Mouse (Mus musculus) hindbrain, embryonic 11.5 days (tissue): ENCODE results near the gene Ddt. TPM values are rescaled to one million over a fixed set of nuclear protein-coding genes. Genes with fewer than 3 reads are reported as not detected.

Source experiments
- ATAC-seq: fragments of 200-750 bp; cut with Nextera tagmentation; 2 replicates; pipeline ENCODE4 v1.8.0; 2017; ENCODE audit warnings: mild to moderate bottlenecking, moderate TSS enrichment, moderate library complexity; ENCODE audit not compliant: low FRiP score
- DNase-seq: peaks from one replicate; pipeline ENCODE4 v3.0.0-alpha.2; 2015; ENCODE audit warnings: low spot score
- H3K27ac ChIP-seq: fragments of 300-500 bp; sonication (generic); 2 replicates; pipeline ENCODE4 v1.5.1; 2014; ENCODE audit warnings: mild to moderate bottlenecking, low read depth, low read length
- H3K27me3 ChIP-seq: fragments of 300-500 bp; sonication (generic); 2 replicates; pipeline ENCODE4 v1.6.1; 2014; ENCODE audit warnings: mild to moderate bottlenecking, low read length, moderate library complexity, mixed read lengths; ENCODE audit not compliant: control insufficient read depth, insufficient read depth
- H3K36me3 ChIP-seq: fragments of 300-500 bp; sonication (generic); 2 replicates; pipeline ENCODE4 v1.6.1; 2014; ENCODE audit warnings: mild to moderate bottlenecking, low read length, moderate library complexity, mixed read lengths; ENCODE audit not compliant: control insufficient read depth, insufficient read depth
- H3K4me1 ChIP-seq: fragments of 300-500 bp; sonication (generic); replicated peaks from 2 replicates; pipeline ENCODE4 v1.6.1; 2014; ENCODE audit warnings: low read length, mixed read lengths; ENCODE audit not compliant: control insufficient read depth, insufficient read depth
- H3K4me2 ChIP-seq: fragments of 300-500 bp; sonication (generic); replicated peaks from 2 replicates; pipeline ENCODE4 v1.6.1; 2014; ENCODE audit warnings: mild to moderate bottlenecking, low read depth, low read length
- H3K4me3 ChIP-seq: fragments of 300-500 bp; sonication (generic); 2 replicates; pipeline ENCODE4 v1.5.1; 2014; ENCODE audit warnings: low read depth, low read length
- H3K9ac ChIP-seq: fragments of 300-500 bp; sonication (generic); 2 replicates; pipeline ENCODE4 v1.6.1; 2014; ENCODE audit warnings: low read depth, low read length
- H3K9me3 ChIP-seq: fragments of 300-500 bp; sonication (generic); 2 replicates; pipeline ENCODE4 v1.6.1; 2016; ENCODE audit warnings: low read length; ENCODE audit not compliant: control insufficient read depth
- WGBS: fragments of 180-500 bp; shearing (Covaris S2); extraction: QIAGEN DNeasy Blood & Tissue Kit; methylation state at CpG from one replicate; pipeline ENCODE4 v1.1.7; 2014; 5-methylcytosine and 5-hydroxymethylcytosine counted together
- polyA plus RNA-seq: library from polyadenylated mRNA; unstranded; fragments of >200 nt; fragmentation: Nextera tagmentation; extraction: Ambion mirVana; gene quantifications from 2 replicates; pipeline ENCODE4 v1.2.1, GENCODE M21; 2014

Gene Ddt
- polyA plus RNA-seq, 1 experiment from 2014 or later, result 91.7 TPM

DNA sequence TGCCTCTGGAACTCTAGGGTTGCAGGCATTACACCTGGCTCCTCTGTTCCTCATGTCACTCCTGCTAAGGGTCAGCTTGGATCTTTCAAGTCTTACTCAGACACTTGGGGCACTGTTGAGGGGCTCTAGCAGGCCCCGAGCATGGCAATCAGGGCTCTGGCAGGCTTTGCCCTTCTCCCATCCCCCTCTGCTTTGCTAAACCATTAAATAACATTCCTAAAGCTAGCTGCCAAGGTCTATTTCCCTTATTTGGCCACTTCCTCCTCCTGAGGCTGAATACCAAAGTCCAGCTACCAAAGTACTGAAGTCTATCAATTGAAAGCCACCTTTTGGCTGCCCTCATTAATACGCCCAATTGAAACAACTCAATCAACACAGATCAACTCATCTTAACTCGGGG is 21.7 kb upstream of the Ddt start:
- WGBS, result 40% methylated on average over 3 of the region's 3 CpGs
- ATAC-seq, result no peak

DNA sequence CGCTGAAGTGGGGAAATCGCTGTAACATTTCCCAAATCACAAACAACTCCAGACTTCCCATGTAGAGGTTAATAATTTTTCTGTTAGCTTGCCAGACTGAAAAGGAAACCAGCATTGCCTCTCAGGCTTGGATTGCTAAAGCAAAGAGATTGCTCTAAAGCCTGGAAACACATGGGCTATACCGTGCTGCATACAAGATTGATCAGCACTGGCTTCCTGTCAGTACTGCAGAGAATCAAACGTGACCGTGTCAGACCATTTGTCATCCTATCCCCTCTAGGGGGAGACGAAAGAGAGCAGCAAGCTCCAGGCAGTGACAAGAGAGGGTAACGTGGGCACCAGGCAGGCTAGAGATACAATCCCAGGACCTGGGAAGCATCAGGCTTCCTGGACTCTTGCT is 17.6 kb upstream of the Ddt start:
- no peak for DNase-seq
- Histone ChIP-seq H3K4me3 (no peak overlapping the region), H3K9me3 (no peaks in the 10 kb centered on the region), H3K4me1 (no peaks in the 10 kb centered on the region), H3K27ac (no peak overlapping the region), H3K9ac (no peak overlapping the region), H3K27me3 (no peaks in the 10 kb centered on the region), H3K4me2 (no peak overlapping the region), H3K36me3 (no peaks in the 10 kb centered on the region)
- no peak for ATAC-seq
- 22% methylated on average over 7 of the region's 7 CpGs for WGBS

More for the DNA sequence above, 21.7 kb upstream of the Ddt start:
- no peaks in the 10 kb centered on the region for H3K9me3 ChIP-seq
- no peak overlapping the region for H3K4me3 ChIP-seq
- no peak overlapping the region for H3K9ac ChIP-seq
- H3K27ac ChIP-seq, result no peak overlapping the region
- DNase-seq, result no peak
- H3K36me3 ChIP-seq, result no peaks in the 10 kb centered on the region
- peaks cover 4% of the 10 kb centered on the region for H3K4me1 ChIP-seq
- H3K27me3 ChIP-seq, result peaks cover 4% of the 10 kb centered on the region; the same call in 1 of the 2 replicates
- no peak overlapping the region for H3K4me2 ChIP-seq

- 92% methylated on average over 5 of the region's 5 CpGs for WGBS
- no peak for DNase-seq
Measured at GRCm38 (mm10) chr10:75789841-75790240, 16.6 kb upstream of the Ddt start.

GRCm38 (mm10) chr10:75789081-75789735 is 16.0 kb upstream of the Ddt start:
- H3K4me3 ChIP-seq, result no peak overlapping the region
- WGBS, result 81% methylated on average over 6 of the region's 6 CpGs
- H3K36me3 ChIP-seq, result no peaks in the 10 kb centered on the region
- no peak overlapping the region for H3K9ac ChIP-seq
- no peaks in the 10 kb centered on the region for H3K9me3 ChIP-seq
- no peak overlapping the region for H3K4me2 ChIP-seq
- no peak for DNase-seq
- no peak overlapping the region for H3K27ac ChIP-seq
- H3K27me3 ChIP-seq, result no peaks in the 10 kb centered on the region
- no peak for ATAC-seq
- no peaks in the 10 kb centered on the region for H3K4me1 ChIP-seq

More at GRCm38 (mm10) chr10:75789841-75790240, 16.6 kb upstream of the Ddt start:
- H3K27me3 ChIP-seq, result no peaks in the 10 kb centered on the region
- H3K4me3 ChIP-seq, result no peak overlapping the region
- H3K9me3 ChIP-seq, result no peaks in the 10 kb centered on the region
- H3K9ac ChIP-seq, result no peak overlapping the region
- H3K4me2 ChIP-seq, result no peak overlapping the region
- no peaks in the 10 kb centered on the region for H3K36me3 ChIP-seq
- no peaks in the 10 kb centered on the region for H3K4me1 ChIP-seq
- ATAC-seq, result no peak
- H3K27ac ChIP-seq, result no peak overlapping the region

GRCm38 (mm10) chr10:75788277-75788676 is 15.1 kb upstream of the Ddt start:
- H3K4me1 ChIP-seq, result no peaks in the 10 kb centered on the region
- no peaks in the 10 kb centered on the region for H3K27me3 ChIP-seq
- H3K9me3 ChIP-seq, result no peaks in the 10 kb centered on the region
- no peak overlapping the region for H3K9ac ChIP-seq
- ATAC-seq (no peak), DNase-seq (no peak)
- H3K4me3 ChIP-seq, result no peak overlapping the region
- WGBS, result 94% methylated on average over 8 of the region's 8 CpGs
- no peaks in the 10 kb centered on the region for H3K36me3 ChIP-seq
- no peak overlapping the region for H3K4me2 ChIP-seq
- H3K27ac ChIP-seq, result no peak overlapping the region

DNA sequence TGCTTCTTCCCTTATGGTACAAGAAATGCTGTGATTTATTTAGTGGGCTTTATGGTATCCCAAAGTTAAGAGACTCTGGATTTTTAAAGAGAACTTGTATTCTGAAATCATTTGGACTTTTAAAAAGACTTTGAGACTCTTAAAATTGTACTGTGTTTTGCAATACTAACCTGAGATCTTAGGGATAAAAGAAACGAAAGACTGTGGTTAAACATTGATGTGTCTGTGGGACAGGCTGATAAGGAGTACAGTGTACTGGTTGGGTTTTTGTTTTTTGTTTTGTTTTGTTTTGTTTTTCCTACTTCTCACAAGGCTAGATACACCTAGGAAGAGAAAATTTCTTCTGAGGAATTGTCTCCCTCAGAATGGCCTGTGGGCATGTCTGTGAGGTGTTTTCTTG is 12.2 kb upstream of the Ddt start:
- no peak for ATAC-seq
- H3K36me3 ChIP-seq, result no peaks in the 10 kb centered on the region
- peaks cover 9% of the 10 kb centered on the region for H3K27me3 ChIP-seq
- H3K4me2 ChIP-seq, result no peak overlapping the region
- 80% methylated on average over 1 of the region's 1 CpGs for WGBS
- H3K9me3 ChIP-seq, result no peaks in the 10 kb centered on the region
- DNase-seq, result no peak
- H3K27ac ChIP-seq, result no peak overlapping the region
- no peak overlapping the region for H3K9ac ChIP-seq
- H3K4me1 ChIP-seq, result no peaks in the 10 kb centered on the region
- H3K4me3 ChIP-seq, result no peak overlapping the region

DNA sequence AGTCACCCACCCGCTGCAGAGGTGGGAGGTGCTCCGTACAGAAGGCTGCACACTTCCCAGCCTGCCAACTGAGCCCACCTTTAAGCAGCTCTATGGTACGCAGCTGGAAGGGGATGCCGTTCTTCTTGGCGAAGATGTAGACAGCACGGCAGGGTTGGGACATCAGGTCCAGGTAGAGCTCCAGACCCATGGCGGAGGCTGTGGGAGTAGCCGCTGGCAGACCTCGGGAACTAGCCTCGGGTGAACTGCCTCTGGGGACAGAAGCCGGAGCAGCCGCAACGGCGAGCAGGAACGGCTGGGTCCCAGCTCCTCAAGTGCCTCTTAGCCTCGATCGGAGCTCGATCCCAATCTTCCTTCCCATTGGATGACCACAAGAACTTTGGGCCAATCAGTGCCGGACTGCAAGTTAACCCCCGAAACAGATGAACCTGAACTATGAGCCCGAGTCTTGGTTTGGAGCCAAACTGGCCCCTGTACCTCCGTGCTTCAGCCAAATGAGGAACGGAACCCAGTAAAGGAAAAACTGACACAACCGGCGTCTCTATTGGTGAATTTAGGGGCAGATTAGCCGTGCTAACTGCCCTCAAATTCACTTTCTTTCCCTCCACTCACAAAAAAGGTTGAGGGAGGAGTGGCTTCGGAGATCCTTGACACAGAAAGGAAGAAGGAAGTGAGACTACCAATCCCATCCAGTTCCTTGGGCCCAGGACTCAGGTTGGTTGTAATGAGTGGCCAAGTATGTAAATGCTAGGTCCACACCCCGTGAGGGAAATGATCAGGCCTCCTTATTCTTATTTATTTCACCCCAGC is 7.8 kb upstream of the Ddt start, which contains the start of the genes Gm20441 and Gstt3:
Gene Gm20441 (minus strand): TSS at position 186 of the 810 bp plus-strand sequence.
Gene Gstt3 (minus strand): TSS at position 646 of the 810 bp plus-strand sequence.
- Histone ChIP-seq H3K9me3 (no peaks in the 10 kb centered on the region), H3K27me3 (peaks cover 20% of the 10 kb centered on the region), H3K4me2 (peak within 1 kb of the TSS; percentile 61), H3K9ac (0 out of 2 replicates have a peak within 1 kb of the TSS, but pooled peaks have one; percentile 24), H3K27ac (no peak within 1 kb of the TSS), H3K4me1 (no peaks in the 10 kb centered on the region; the same call in 1 of the 2 replicates), H3K4me3 (peak within 1 kb of the TSS; percentile 30), H3K36me3 (no peaks in the 10 kb centered on the region)
- ATAC-seq (no peak), DNase-seq (peak; percentile 49)
- under 1% methylated on average over 28 of the region's 28 CpGs for WGBS

GRCm38 (mm10) chr10:75779206-75780174 is 6.3 kb upstream of the Ddt start:
- Histone ChIP-seq H3K4me1 (no peaks in the 10 kb centered on the region; the same call in 1 of the 2 replicates), H3K36me3 (no peaks in the 10 kb centered on the region), H3K27me3 (peaks cover 20% of the 10 kb centered on the region), H3K4me2 (no peak overlapping the region), H3K27ac (no peak overlapping the region), H3K9me3 (no peaks in the 10 kb centered on the region), H3K9ac (no peak overlapping the region), H3K4me3 (no peak overlapping the region)
- ATAC-seq (no peak), DNase-seq (no peak)
- 34% methylated on average over 15 of the region's 15 CpGs for WGBS
